Mouse (Mus musculus): ENCODE measurements around the gene Cyb5r4. TPM values are rescaled to one million over a fixed set of nuclear protein-coding genes. Genes with fewer than 3 reads are reported as not detected.
"Not testable (repeated sequence)": the region's sequence is repeated elsewhere in the genome, so short reads cannot be mapped to it uniquely, and the experiment has no call there.

Gene Cyb5r4
- polyA plus RNA-seq, 1 experiment from 2014 or later: 102 TPM

DNA sequence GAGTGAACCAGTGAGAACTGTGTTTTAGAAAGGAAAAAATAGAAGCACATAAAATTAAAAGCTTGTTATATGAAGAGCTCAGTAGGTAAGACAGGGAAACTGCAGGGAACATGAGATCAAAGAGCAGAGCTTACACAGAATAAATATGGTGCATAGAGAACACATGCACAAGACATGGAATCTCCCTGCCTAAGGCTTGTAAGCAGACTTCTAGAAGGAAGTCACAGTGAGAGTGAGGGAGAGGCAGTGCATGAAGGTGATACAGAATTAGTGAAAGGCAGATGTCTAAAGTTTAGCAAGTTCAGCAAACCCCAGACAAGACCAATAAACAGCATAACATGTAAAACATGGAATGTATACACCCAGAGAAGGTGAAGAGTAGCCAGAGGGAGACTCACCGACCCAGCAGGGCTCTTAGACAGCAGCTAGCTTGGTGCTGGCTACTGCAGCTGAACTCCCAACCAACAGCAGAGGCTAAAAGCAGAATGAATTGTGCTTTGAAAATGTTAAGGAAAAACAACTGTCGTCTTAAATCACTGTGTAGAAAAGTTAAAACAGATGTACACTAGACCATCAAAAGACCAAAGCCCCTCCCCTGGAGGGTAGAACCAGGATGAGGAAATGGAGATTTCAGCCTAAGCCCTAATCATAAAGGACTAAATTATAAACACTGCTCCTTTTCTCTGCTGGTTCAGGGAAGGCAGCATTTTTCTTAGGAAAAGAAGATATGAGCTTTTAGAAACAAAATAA, 13.2 kb downstream of the Cyb5r4 start:
- Histone ChIP-seq H3K4me3 (no peak overlapping the region), H3K9ac (no peak overlapping the region), H3K9me3 (replicated peaks) (no peaks in the 10 kb centered on the region), H3K4me2 (replicated peaks) (no peak overlapping the region), H3K36me3 (peaks cover 16% of the 10 kb centered on the region; the same call in 1 of the 2 replicates), H3K4me1 (no peaks in the 10 kb centered on the region), H3K27me3 (no peaks in the 10 kb centered on the region), H3K27ac (no peak overlapping the region)
- 70% methylated on average over 2 of the region's 2 CpGs for WGBS
- no peak for ATAC-seq (ENCODE audit: low FRiP score)

DNA sequence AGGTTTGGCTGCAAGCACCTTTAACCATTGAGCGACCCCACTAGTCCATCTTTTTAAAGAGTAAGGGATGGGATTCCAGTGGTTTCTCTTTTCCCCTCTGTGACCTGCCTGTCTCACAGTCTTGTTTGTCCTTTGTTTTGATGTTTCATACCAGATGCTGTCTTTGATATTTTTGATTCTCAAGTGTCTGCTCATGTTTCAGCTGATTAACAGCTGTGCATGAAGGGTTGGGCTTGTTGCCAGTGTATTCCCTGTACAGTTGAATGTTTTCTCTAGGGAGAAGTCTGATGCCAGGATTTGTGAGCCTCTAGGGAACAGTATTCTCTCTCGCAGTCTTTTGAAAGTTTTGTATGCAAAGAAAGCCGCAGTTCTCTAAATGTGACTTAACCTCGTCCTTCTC, 27.6 kb downstream of the Cyb5r4 start:
- H3K4me3 ChIP-seq: no peak overlapping the region
- H3K27me3 ChIP-seq: no peaks in the 10 kb centered on the region
- WGBS: 81% methylated on average over 4 of the region's 4 CpGs
- no peaks in the 10 kb centered on the region for H3K9me3 ChIP-seq (replicated peaks)
- peaks cover 13% of the 10 kb centered on the region for H3K36me3 ChIP-seq
- H3K4me1 ChIP-seq: no peaks in the 10 kb centered on the region
- H3K9ac ChIP-seq: no peak overlapping the region
- ATAC-seq (ENCODE audit: low FRiP score): no peak
- no peak overlapping the region for H3K27ac ChIP-seq
- H3K4me2 ChIP-seq (replicated peaks): no peak overlapping the region

DNA sequence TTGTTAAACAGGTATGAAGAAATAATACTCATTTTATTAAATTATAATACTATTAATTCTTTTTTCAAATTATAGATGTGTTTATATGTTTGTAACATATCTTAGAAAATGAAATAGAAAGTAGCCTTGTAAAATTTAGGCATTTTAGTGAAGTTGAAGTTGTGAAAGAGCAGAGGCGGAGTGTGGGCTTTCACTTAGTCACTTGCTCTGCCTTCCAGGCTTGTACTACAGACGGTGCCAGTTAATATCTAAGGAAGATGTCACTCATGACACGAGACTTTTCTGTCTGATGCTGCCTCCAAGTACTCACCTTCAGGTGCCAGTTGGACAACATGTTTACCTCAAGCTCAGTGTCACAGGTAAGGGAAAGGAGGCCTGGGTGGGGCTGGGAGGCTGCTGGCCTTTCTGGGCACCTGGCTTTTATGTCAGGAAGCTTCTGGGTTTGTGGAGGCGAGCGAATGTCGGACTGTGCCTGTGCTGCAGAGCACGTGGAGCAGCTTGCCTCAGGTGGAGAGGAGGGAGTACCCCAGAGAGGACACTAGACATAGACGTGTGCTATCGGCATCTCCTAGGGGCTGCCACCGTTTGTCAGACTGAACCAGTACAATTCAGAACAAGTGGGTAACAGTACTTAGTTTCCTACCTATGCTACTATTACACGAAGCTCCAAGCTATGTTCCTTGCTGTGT, 33.9 kb downstream of the Cyb5r4 start:
- 90% methylated on average over 11 of the region's 11 CpGs for WGBS
- no peaks in the 10 kb centered on the region for H3K27me3 ChIP-seq
- H3K4me2 ChIP-seq (replicated peaks): no peak overlapping the region
- no peak overlapping the region for H3K9ac ChIP-seq
- ATAC-seq (ENCODE audit: low FRiP score): no peak
- H3K36me3 ChIP-seq: peaks cover 32% of the 10 kb centered on the region
- no peak overlapping the region for H3K27ac ChIP-seq
- no peak overlapping the region for H3K4me3 ChIP-seq
- no peaks in the 10 kb centered on the region for H3K4me1 ChIP-seq
- no peaks in the 10 kb centered on the region for H3K9me3 ChIP-seq (replicated peaks)

DNA sequence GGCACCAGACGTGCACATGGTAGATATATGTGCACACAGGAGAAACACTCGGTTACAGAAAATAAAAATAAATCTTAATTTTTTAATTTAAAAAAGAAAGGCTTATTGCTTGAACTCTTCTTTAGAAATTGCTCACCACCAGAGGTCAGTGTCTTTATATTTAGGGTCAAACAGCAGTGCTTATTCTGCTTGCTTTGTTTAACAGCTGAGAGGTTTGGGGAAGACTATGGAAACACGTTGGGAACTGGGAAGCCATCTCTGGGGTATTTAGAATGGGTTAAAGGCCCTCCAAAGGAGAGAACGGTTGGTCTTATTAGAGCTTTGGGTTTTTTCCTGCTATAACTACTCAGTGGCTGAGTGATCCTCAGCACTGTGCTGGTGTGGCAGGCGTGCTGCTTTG, 40.5 kb downstream of the Cyb5r4 start:
- Histone ChIP-seq H3K27ac (no peak overlapping the region), H3K4me1 (no peaks in the 10 kb centered on the region), H3K27me3 (no peaks in the 10 kb centered on the region), H3K4me2 (replicated peaks) (no peak overlapping the region), H3K9me3 (replicated peaks) (no peaks in the 10 kb centered on the region), H3K4me3 (no peak overlapping the region), H3K36me3 (peaks cover 52% of the 10 kb centered on the region), H3K9ac (no peak overlapping the region)
- WGBS: 75% methylated on average over 5 of the region's 5 CpGs
- ATAC-seq (ENCODE audit: low FRiP score): no peak

DNA sequence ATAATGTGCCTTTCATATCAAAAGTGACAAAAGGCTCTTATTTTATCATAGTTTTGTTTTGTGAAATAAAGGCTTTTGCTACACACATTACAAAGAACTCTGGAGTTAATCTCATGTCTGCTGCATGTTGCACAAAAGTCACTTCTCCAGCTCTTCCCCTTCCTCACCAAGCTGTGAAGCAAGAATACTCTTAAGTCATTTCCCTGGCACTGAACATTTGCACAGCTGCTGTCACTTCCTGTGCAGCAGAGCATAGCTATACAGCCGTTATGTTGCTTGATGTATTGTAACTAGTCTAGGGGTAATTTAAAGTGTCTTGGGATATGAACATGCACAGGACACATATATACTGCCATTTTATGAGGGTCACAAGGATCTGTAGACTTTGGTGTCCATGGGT, 46.3 kb downstream of the Cyb5r4 start:
- Histone ChIP-seq H3K36me3 (peaks cover 50% of the 10 kb centered on the region), H3K9ac (no peak overlapping the region), H3K4me1 (no peaks in the 10 kb centered on the region), H3K27me3 (no peaks in the 10 kb centered on the region), H3K4me2 (replicated peaks) (no peak overlapping the region), H3K9me3 (replicated peaks) (0 out of 2 replicates have a peak, but pooled peaks cover 10% of the 10 kb centered on the region), H3K27ac (no peak overlapping the region), H3K4me3 (no peak overlapping the region)
- WGBS: 90% methylated on average over 1 of the region's 1 CpGs
- ATAC-seq (ENCODE audit: low FRiP score): no peak

DNA sequence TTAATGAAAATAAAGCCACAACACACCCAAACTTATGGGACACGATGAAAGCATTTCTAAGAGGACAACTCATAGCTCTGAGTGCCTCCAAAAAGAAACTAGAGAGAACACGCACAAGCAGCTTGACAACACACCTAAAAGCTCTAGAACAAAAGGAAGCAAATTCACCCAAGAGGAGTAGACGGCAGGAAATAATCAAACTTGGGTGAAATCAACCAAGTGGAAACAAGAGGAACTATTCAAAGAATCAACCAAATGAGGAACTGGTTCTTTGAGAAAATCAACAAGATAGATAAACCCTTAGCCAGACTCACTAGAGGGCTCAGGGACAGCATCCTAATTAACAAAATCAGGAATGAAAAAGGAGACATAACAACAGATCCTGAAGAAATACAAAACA, 49.8 kb downstream of the Cyb5r4 start:
- H3K9ac ChIP-seq; H3K4me1 ChIP-seq; H3K4me2 ChIP-seq (replicated peaks); H3K27me3 ChIP-seq; H3K4me3 ChIP-seq; H3K27ac ChIP-seq; ATAC-seq (ENCODE audit: low FRiP score): not testable (repeated sequence)
- Histone ChIP-seq H3K9me3 (replicated peaks) (0 out of 2 replicates have a peak, but pooled peaks cover 10% of the 10 kb centered on the region), H3K36me3 (peaks cover 30% of the 10 kb centered on the region)
- 94% methylated on average over 3 of the region's 3 CpGs for WGBS

DNA sequence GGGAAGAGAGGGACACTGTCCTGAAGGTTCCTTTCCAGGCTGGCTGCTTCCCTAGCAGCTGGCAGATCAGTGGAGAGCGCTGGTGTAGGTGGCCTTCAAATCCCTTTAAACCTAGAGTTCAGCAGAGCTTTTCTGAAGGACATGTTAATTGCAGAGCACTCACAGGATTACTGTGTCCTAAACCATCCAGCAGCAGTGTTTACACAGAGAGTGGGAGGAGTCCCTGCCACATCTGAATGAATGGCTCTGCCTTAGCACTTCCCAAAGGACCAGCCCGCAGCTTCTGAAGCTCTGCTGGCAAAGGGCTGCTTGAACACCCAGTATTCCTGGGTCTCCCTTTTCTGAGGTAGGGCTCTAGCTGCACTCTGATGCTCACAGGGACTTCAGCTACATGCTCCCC, 56.1 kb downstream of the Cyb5r4 start:
- no peak for ATAC-seq (ENCODE audit: low FRiP score)

DNA sequence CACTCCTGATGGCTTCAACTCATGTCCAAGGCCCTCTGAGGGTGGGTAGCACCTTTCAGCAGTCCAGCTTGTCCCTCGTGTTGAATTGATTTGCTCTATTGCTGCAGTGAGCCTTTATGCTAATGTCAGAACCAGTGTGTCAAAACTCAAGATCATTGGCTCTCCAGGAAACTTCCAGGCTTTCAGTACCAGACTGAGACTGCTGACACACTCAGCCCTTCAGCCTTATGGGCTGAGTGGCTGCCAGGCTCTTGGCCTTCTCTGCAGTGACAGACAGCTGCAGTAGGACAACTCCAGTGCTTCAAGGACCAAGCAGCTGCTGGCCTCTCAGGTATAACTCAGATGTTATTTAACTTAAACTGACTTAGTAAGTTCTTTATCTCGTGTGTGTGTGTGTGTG, 57.7 kb downstream of the Cyb5r4 start:
- Histone ChIP-seq H3K9me3 (replicated peaks) (no peaks in the 10 kb centered on the region), H3K36me3 (0 out of 2 replicates have a peak, but pooled peaks cover 6% of the 10 kb centered on the region), H3K4me1 (no peaks in the 10 kb centered on the region), H3K4me2 (replicated peaks) (no peak overlapping the region), H3K27me3 (no peaks in the 10 kb centered on the region), H3K4me3 (no peak overlapping the region), H3K27ac (no peak overlapping the region), H3K9ac (no peak overlapping the region)
- ATAC-seq (ENCODE audit: low FRiP score): no peak
- WGBS: 64% methylated on average over 2 of the region's 2 CpGs

More for the DNA sequence above, 56.1 kb downstream of the Cyb5r4 start:
- WGBS: 57% methylated on average over 2 of the region's 2 CpGs
- Histone ChIP-seq H3K27ac (no peak overlapping the region), H3K27me3 (no peaks in the 10 kb centered on the region), H3K36me3 (0 out of 2 replicates have a peak, but pooled peaks cover 6% of the 10 kb centered on the region), H3K4me2 (replicated peaks) (no peak overlapping the region), H3K4me1 (no peaks in the 10 kb centered on the region), H3K9ac (no peak overlapping the region), H3K4me3 (no peak overlapping the region), H3K9me3 (replicated peaks) (no peaks in the 10 kb centered on the region)

DNA sequence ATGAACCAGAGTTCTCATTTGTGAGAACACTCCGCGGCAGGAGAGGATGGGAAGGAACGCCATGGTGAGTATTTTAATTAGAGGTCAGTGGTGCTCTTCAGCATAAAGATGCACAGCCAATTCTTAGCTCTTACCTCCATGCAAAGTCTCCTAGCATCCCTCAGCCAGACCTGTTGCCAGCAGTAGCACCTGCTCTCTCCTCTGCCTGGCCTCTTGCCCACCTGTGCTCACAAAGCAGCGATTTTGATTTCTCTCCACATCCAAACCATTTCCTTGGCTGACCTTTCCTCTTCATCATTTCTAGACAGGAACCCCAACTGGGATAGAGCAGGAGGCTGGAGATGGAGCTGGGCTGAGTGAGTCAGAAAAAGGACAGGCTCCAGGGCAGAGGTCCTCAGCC, 65.2 kb downstream of the Cyb5r4 start:
- Histone ChIP-seq H3K4me3 (no peak overlapping the region), H3K27ac (no peak overlapping the region), H3K27me3 (no peaks in the 10 kb centered on the region), H3K4me1 (no peaks in the 10 kb centered on the region), H3K4me2 (replicated peaks) (no peak overlapping the region), H3K36me3 (no peaks in the 10 kb centered on the region), H3K9ac (no peak overlapping the region), H3K9me3 (replicated peaks) (no peaks in the 10 kb centered on the region)
- no peak for ATAC-seq (ENCODE audit: low FRiP score)
- WGBS: 84% methylated on average over 4 of the region's 4 CpGs

DNA sequence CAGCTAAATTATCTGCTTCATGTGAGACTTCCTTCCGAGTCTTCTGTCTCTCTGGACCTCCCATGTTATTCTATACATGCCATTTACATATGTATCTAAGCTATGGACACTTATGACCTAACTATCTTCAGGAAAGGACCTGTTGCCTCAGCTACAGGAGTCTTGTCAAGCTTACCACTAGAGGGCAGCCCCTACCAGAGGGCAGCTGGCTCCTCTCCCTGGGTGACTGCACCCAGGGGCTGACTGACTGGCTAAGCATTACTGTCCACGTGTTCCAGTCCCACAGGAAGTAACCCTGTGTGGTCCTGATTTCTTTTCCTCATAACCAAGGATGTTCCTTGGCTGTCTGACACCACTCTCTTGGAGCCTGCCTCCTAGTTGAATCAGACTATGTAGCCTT, 76.2 kb downstream of the Cyb5r4 start:
- Histone ChIP-seq H3K27me3 (no peaks in the 10 kb centered on the region), H3K9ac (no peak overlapping the region), H3K27ac (no peak overlapping the region), H3K36me3 (no peaks in the 10 kb centered on the region), H3K4me2 (replicated peaks) (no peak overlapping the region), H3K4me1 (no peaks in the 10 kb centered on the region), H3K4me3 (no peak overlapping the region), H3K9me3 (replicated peaks) (no peaks in the 10 kb centered on the region)
- 57% methylated on average over 2 of the region's 2 CpGs for WGBS
- ATAC-seq (ENCODE audit: low FRiP score): no peak

DNA sequence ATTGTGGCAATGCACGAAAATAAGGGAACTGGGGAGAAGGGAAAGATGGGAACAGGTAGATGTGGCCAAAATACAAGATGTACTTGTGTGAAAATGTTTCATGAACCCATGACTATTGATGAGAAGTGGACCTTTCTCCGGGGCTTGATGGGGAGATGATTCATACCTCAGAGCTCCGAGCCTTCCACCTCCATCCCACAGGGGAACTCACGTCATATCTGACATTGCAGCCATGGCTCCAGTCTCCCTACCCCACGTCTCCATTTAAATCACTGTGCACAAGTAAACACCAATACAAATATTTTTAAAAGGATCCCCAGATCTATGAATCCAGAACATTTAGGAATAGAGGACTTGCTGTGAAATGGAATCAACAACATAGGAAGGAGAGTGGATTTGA, 93.2 kb downstream of the Cyb5r4 start:
- ATAC-seq (ENCODE audit: low FRiP score): no peak
- no peaks in the 10 kb centered on the region for H3K9me3 ChIP-seq (replicated peaks)
- 70% methylated on average over 5 of the region's 5 CpGs for WGBS
- no peaks in the 10 kb centered on the region for H3K36me3 ChIP-seq
- no peak overlapping the region for H3K9ac ChIP-seq
- no peaks in the 10 kb centered on the region for H3K27me3 ChIP-seq
- peak overlapping the region; percentile 49 for H3K27ac ChIP-seq
- peaks cover 12% of the 10 kb centered on the region; the same call in 1 of the 2 replicates for H3K4me1 ChIP-seq
- peak overlapping the region; percentile 27; the same call in 1 of the 2 replicates for H3K4me2 ChIP-seq (replicated peaks)
- H3K4me3 ChIP-seq: no peak overlapping the region

DNA sequence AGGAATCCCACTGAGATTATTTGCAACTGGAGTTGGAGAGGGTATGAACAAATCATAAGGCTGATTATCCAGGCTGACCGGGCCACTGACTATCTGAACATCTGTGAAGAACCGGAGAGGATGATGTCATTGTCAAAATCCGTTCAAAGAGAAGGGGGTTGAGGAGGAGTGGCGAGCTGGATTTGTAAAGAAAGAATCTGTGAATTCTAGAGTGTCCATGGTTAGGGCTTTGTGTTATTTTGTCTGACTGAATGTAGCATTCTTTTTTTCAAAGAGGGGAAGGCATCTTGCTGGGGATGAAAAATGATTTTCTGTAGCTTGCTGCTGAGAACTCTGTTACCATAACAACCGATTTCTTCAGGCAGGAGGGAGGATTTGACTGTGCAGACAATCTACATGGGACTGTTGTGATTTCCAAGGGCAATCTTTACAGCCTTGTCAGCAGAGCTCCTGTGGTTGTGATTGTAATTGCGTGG, 93.7 kb downstream of the Cyb5r4 start:
- peaks cover 12% of the 10 kb centered on the region; the same call in 1 of the 2 replicates for H3K4me1 ChIP-seq
- ATAC-seq (ENCODE audit: low FRiP score): peak; percentile 80
- H3K27me3 ChIP-seq: no peaks in the 10 kb centered on the region
- 30% methylated on average over 6 of the region's 6 CpGs for WGBS
- no peaks in the 10 kb centered on the region for H3K36me3 ChIP-seq
- H3K4me2 ChIP-seq (replicated peaks): peak overlapping the region; percentile 27
- H3K4me3 ChIP-seq: no peak overlapping the region
- no peaks in the 10 kb centered on the region for H3K9me3 ChIP-seq (replicated peaks)
- peak overlapping the region; percentile 53 for H3K27ac ChIP-seq
- no peak overlapping the region for H3K9ac ChIP-seq

Measured in hindbrain, embryonic 12.5 days (tissue).